Mouse (Mus musculus): ENCODE measurements around the gene Sla2. TPM values are rescaled to one million over a fixed set of nuclear protein-coding genes. Genes with fewer than 3 reads are reported as not detected.
"Not testable (repeated sequence)": the region's sequence is repeated elsewhere in the genome, so short reads cannot be mapped to it uniquely, and the experiment has no call there.

The Sla2 gene
- 1.5 and 1.7 TPM in 2 replicates for total RNA-seq (2015; ENCODE audit: low replicate concordance)
- 0.28 TPM in 1 of 2 replicates, not detected in the other for total RNA-seq (2017; ENCODE audit: low replicate concordance)

- ATAC-seq (replicated peaks; ENCODE audit: low FRiP score, poor library complexity, severe bottlenecking), result no peak
These were observed at the start of gene Sla2 for GRCm38 (mm10) chr2:156887017-156887416. Gene Sla2 (minus strand): TSS chr2:156887192.

GRCm38 (mm10) chr2:156935005-156935404, 48.0 kb upstream of the Sla2 start:
- ATAC-seq (replicated peaks; ENCODE audit: low FRiP score, poor library complexity, severe bottlenecking), result no peak

- no peak for ATAC-seq (replicated peaks; ENCODE audit: low FRiP score, poor library complexity, severe bottlenecking)
These were observed 46.4 kb upstream of the Sla2 start for GRCm38 (mm10) chr2:156933426-156933825.

- no peak for ATAC-seq (replicated peaks; ENCODE audit: low FRiP score, poor library complexity, severe bottlenecking)
These were observed 44.4 kb upstream of the Sla2 start for GRCm38 (mm10) chr2:156931421-156931820.

GRCm38 (mm10) chr2:156930549-156930948, 43.6 kb upstream of the Sla2 start:
- no peak for ATAC-seq (replicated peaks; ENCODE audit: low FRiP score, poor library complexity, severe bottlenecking)

- no peak for ATAC-seq (replicated peaks; ENCODE audit: low FRiP score, poor library complexity, severe bottlenecking)
These were observed 42.6 kb upstream of the Sla2 start for GRCm38 (mm10) chr2:156929519-156930120.

GRCm38 (mm10) chr2:156928606-156929005, 41.6 kb upstream of the Sla2 start:
- no peak for ATAC-seq (replicated peaks; ENCODE audit: low FRiP score, poor library complexity, severe bottlenecking)

GRCm38 (mm10) chr2:156927663-156928062, 40.7 kb upstream of the Sla2 start:
- ATAC-seq (replicated peaks; ENCODE audit: low FRiP score, poor library complexity, severe bottlenecking), result no peak

- not testable (repeated sequence) for ATAC-seq (replicated peaks; ENCODE audit: low FRiP score, poor library complexity, severe bottlenecking)
These were observed 38.6 kb upstream of the Sla2 start for GRCm38 (mm10) chr2:156925611-156926010.

GRCm38 (mm10) chr2:156925075-156925474, 38.1 kb upstream of the Sla2 start:
- not testable (repeated sequence) for ATAC-seq (replicated peaks; ENCODE audit: low FRiP score, poor library complexity, severe bottlenecking)

GRCm38 (mm10) chr2:156924210-156924898, 37.4 kb upstream of the Sla2 start:
- peak; percentile 90 for ATAC-seq (replicated peaks; ENCODE audit: low FRiP score, poor library complexity, severe bottlenecking)

- ATAC-seq (replicated peaks; ENCODE audit: low FRiP score, poor library complexity, severe bottlenecking), result no peak
These were observed 36.1 kb upstream of the Sla2 start for GRCm38 (mm10) chr2:156923057-156923456.

GRCm38 (mm10) chr2:156919796-156920195, 32.8 kb upstream of the Sla2 start:
- no peak for ATAC-seq (replicated peaks; ENCODE audit: low FRiP score, poor library complexity, severe bottlenecking)

GRCm38 (mm10) chr2:156919191-156919590, 32.2 kb upstream of the Sla2 start:
- ATAC-seq (replicated peaks; ENCODE audit: low FRiP score, poor library complexity, severe bottlenecking), result not testable (repeated sequence)

- ATAC-seq (replicated peaks; ENCODE audit: low FRiP score, poor library complexity, severe bottlenecking), result no peak
These were observed 31.6 kb upstream of the Sla2 start for GRCm38 (mm10) chr2:156918562-156918961.

GRCm38 (mm10) chr2:156916419-156917125, 29.6 kb upstream of the Sla2 start:
- ATAC-seq (replicated peaks; ENCODE audit: low FRiP score, poor library complexity, severe bottlenecking), result no peak

- ATAC-seq (replicated peaks; ENCODE audit: low FRiP score, poor library complexity, severe bottlenecking), result no peak
These were observed 28.6 kb upstream of the Sla2 start for GRCm38 (mm10) chr2:156915559-156915958.

- no peak for ATAC-seq (replicated peaks; ENCODE audit: low FRiP score, poor library complexity, severe bottlenecking)
These were observed 26.2 kb upstream of the Sla2 start for GRCm38 (mm10) chr2:156913191-156913590.

GRCm38 (mm10) chr2:156905931-156906330, 18.9 kb upstream of the Sla2 start:
- not testable (repeated sequence) for ATAC-seq (replicated peaks; ENCODE audit: low FRiP score, poor library complexity, severe bottlenecking)

- ATAC-seq (replicated peaks; ENCODE audit: low FRiP score, poor library complexity, severe bottlenecking), result no peak
These were observed 18.2 kb upstream of the Sla2 start for GRCm38 (mm10) chr2:156904976-156905717.

Data from erythroblast, adult 5-6 weeks (primary cell).